Comparison of ENCODE assay signal across 9 mouse cellular contexts in genomic region chr7:3601119-3601518, GRCm38 (mm10). TPM values are rescaled to one million over a fixed set of nuclear protein-coding genes. Genes with fewer than 3 reads are reported as not detected.
A peak's percentile ranks its signal among the peaks of the same experiment; 100 is the strongest.
DNase-seq lines count a peak whose midpoint lies in the region; ATAC-seq lines count a peak whose summit lies in the region.
"Had no signal": no experiment of that assay in that cellular context is flagged by ENCODE, and none has a peak within 500 bp of the region (broad histone marks: within the 10 kb centered on the region; RNA-seq: fewer than 3 reads in every experiment).

No protein-coding gene starts in this region.

- H3K27me3 ChIP-seq in liver, embryonic 12.5 days (replicated peaks) = no peaks in the 10 kb centered on the region

- 7% methylated on average over 4 of the region's 4 CpGs for WGBS in liver, embryonic 12.5 days (ENCODE audit: insufficient replicate concordance)

- no peak overlapping the region for H3K4me2 ChIP-seq in liver, embryonic 12.5 days

- H3K4me1 ChIP-seq in liver, embryonic 12.5 days = no peaks in the 10 kb centered on the region

- H3K4me3 ChIP-seq in liver, embryonic 12.5 days = no peak overlapping the region
- H3K4me3 ChIP-seq: myocyte had no signal

- ATAC-seq in liver, embryonic 12.5 days = no peak
- ATAC-seq in frontal cortex, adult (ENCODE audit: low TSS enrichment) = peak; percentile 62; the same call in 1 of the 2 replicates

- H3K9ac ChIP-seq in liver, embryonic 12.5 days = no peak overlapping the region

- no peaks in the 10 kb centered on the region for H3K36me3 ChIP-seq in liver, embryonic 12.5 days

- H3K27ac ChIP-seq in liver, embryonic 12.5 days = no peak overlapping the region

- intact Hi-C loops in left cerebral cortex, postnatal 25 days (cut with DNase I) = no loop called here

- no peaks in the 10 kb centered on the region for H3K9me3 ChIP-seq in liver, embryonic 12.5 days (replicated peaks)

- peak; percentile 58 for DNase-seq in liver
- DNase-seq in c-Kit-negative CD71-positive TER-119-positive erythroid progenitor cells, embryonic 14.5 days (ENCODE audit: low read depth, low spot score) = peak; percentile 28
- peak; percentile 66 for DNase-seq in kidney, adult 18-20 months
- peak; percentile 81 to 83 for DNase-seq in left cerebral cortex, postnatal 25 days (ENCODE audit: low spot score in 2 of 2)
- DNase-seq in monocyte, adult 2 months (ENCODE audit: low read depth in 1 of 2, low spot score in 2 of 2) = peak; percentile 19 to 31
- peak; percentile 50 to 73 for DNase-seq in spleen, postnatal 4 days (ENCODE audit: low spot score in 2 of 2)

RNA-seq across cellular contexts. Expression of gene Oscar, which starts 14.8 kb away (rescaled TPM):
- polyA plus RNA-seq in liver, embryonic 12.5 days (2016; fragmentation: Nextera tagmentation; extraction: Ambion mirVana) = 0.08 TPM in 1 of 2 replicates, not detected in the other
- total RNA-seq in left cerebral cortex, postnatal 25 days (2021) = 1 to 10 TPM in 1 of 2 experiments, under 1 TPM in 1; 0.66 to 1.1 TPM
- polyA plus RNA-seq: myocyte had no signal

RNA-seq across cellular contexts. Expression of gene Ndufa3, which starts 16.1 kb away (rescaled TPM):
- polyA plus RNA-seq in liver, embryonic 12.5 days (2016; fragmentation: Nextera tagmentation; extraction: Ambion mirVana) = 295 and 296 TPM in 2 replicates
- 100 to 1,000 TPM; 542 to 549 TPM for total RNA-seq in left cerebral cortex, postnatal 25 days (2021)

RNA-seq across cellular contexts. Expression of gene Tfpt, which starts 28.6 kb away (rescaled TPM):
- 16.0 and 17.6 TPM in 2 replicates for polyA plus RNA-seq in liver, embryonic 12.5 days (2016; fragmentation: Nextera tagmentation; extraction: Ambion mirVana)
- 10 to 100 TPM; 40.6 to 45.0 TPM for total RNA-seq in left cerebral cortex, postnatal 25 days (2021)

RNA-seq across cellular contexts. Expression of gene Prpf31, which starts 28.7 kb away (rescaled TPM):
- polyA plus RNA-seq in liver, embryonic 12.5 days (2016; fragmentation: Nextera tagmentation; extraction: Ambion mirVana) = 93.1 and 97.6 TPM in 2 replicates
- total RNA-seq in left cerebral cortex, postnatal 25 days (2021) = 10 to 100 TPM; 45.4 to 46.2 TPM

RNA-seq across cellular contexts. Expression of gene Cnot3, which starts 43.9 kb away (rescaled TPM):
- 32.6 and 34.4 TPM in 2 replicates for polyA plus RNA-seq in liver, embryonic 12.5 days (2016; fragmentation: Nextera tagmentation; extraction: Ambion mirVana)
- 10 to 100 TPM; 53.1 to 58.1 TPM for total RNA-seq in left cerebral cortex, postnatal 25 days (2021)

Comparison
In these comparisons a context has a peak if more than half of its experiments do, and no peak if none do; other contexts are left out.
1. DNase-seq: peak in every context shown above with its lines; median percentile 82 in left cerebral cortex, postnatal 25 days; 66 in kidney, adult 18-20 months; 62 in spleen, postnatal 4 days; 58 in liver; 28 in c-Kit-negative CD71-positive TER-119-positive erythroid progenitor cells, embryonic 14.5 days; 25 in monocyte, adult 2 months.